In genomic region chr9:34411699-34412098, GRCm38 (mm10) we compare ENCODE assay signal across 18 mouse cellular contexts.
DNase-seq lines count a peak whose midpoint lies in the region; ATAC-seq lines count a peak whose summit lies in the region.
"Had no signal": no experiment of that assay in that cellular context is flagged by ENCODE, and none has a peak within 500 bp of the region (broad histone marks: within the 10 kb centered on the region; RNA-seq: fewer than 3 reads in every experiment).

No protein-coding gene starts in this region.

- H3K9ac ChIP-seq in embryonic facial prominence, embryonic 11.5 days (replicated peaks; ENCODE audit: low read length) = no peak overlapping the region
- H3K9ac ChIP-seq: lung, embryonic 14.5 days; neural tube, embryonic 13.5 days had no signal

- H3K27me3 ChIP-seq in embryonic facial prominence, embryonic 11.5 days (ENCODE audit: control insufficient read depth, insufficient read depth, low read length) = no peaks in the 10 kb centered on the region
- no peaks in the 10 kb centered on the region for H3K27me3 ChIP-seq in embryonic facial prominence, embryonic 10.5 days (replicated peaks; ENCODE audit: low read depth, poor library complexity, severe bottlenecking)
- H3K27me3 ChIP-seq in heart, embryonic 10.5 days (ENCODE audit: insufficient read depth, poor library complexity, severe bottlenecking) = no peaks in the 10 kb centered on the region
- H3K27me3 ChIP-seq: neural tube, embryonic 13.5 days had no signal

- no peak for ATAC-seq in embryonic facial prominence, embryonic 11.5 days (replicated peaks; ENCODE audit: insufficient number of reproducible peaks, low FRiP score, low TSS enrichment, low read depth)
- ATAC-seq: hindbrain, embryonic 16.5 days had no signal

- H3K4me2 ChIP-seq in embryonic facial prominence, embryonic 11.5 days (ENCODE audit: low read depth, low read length) = no peak overlapping the region
- H3K4me2 ChIP-seq: lung, embryonic 14.5 days; neural tube, embryonic 13.5 days had no signal

- 77% methylated on average over 4 of the region's 4 CpGs for whole genome bisulfite sequencing in embryonic facial prominence, embryonic 11.5 days
- 78% methylated on average over 4 of the region's 4 CpGs for WGBS in embryonic facial prominence, embryonic 10.5 days
- 71% methylated on average over 4 of the region's 4 CpGs for WGBS in heart, embryonic 10.5 days

- no peak overlapping the region for H3K4me3 ChIP-seq in embryonic facial prominence, embryonic 11.5 days (ENCODE audit: low read depth, low read length)
- no peak overlapping the region for H3K4me3 ChIP-seq in embryonic facial prominence, embryonic 10.5 days
- no peak overlapping the region for H3K4me3 ChIP-seq in heart, embryonic 10.5 days
- H3K4me3 ChIP-seq: neural tube, embryonic 13.5 days had no signal

- H3K27ac ChIP-seq in embryonic facial prominence, embryonic 11.5 days (replicated peaks; ENCODE audit: low read depth, low read length) = no peak overlapping the region
- H3K27ac ChIP-seq in embryonic facial prominence, embryonic 10.5 days (replicated peaks) = no peak overlapping the region
- no peak overlapping the region for H3K27ac ChIP-seq in heart, embryonic 10.5 days
- H3K27ac ChIP-seq: neural tube, embryonic 13.5 days had no signal

- H3K36me3 ChIP-seq in embryonic facial prominence, embryonic 11.5 days (replicated peaks; ENCODE audit: control insufficient read depth, insufficient read depth, low read depth, low read length) = no peaks in the 10 kb centered on the region
- no peaks in the 10 kb centered on the region for H3K36me3 ChIP-seq in embryonic facial prominence, embryonic 10.5 days (replicated peaks)
- no peaks in the 10 kb centered on the region for H3K36me3 ChIP-seq in heart, embryonic 10.5 days
- H3K36me3 ChIP-seq: neural tube, embryonic 13.5 days had no signal

- DNase-seq in embryonic facial prominence, embryonic 11.5 days (ENCODE audit: low spot score) = peak; percentile 17
- no peak for DNase-seq in embryonic facial prominence, embryonic 10.5 days (ENCODE audit: low spot score)
- DNase-seq in testis, postnatal 10 days (ENCODE audit: low spot score) = peak; percentile 18
- no peak for DNase-seq in testis, postnatal 14 days (ENCODE audit: low spot score)
- DNase-seq in left cerebral cortex, adult 8-10 months (ENCODE audit: low spot score in 2 of 2) = peak; percentile 15 to 74
- DNase-seq in gastrocnemius, postnatal 14 days = no peak
- DNase-seq in heart, embryonic 10.5 days (ENCODE audit: low spot score) = no peak
- DNase-seq in heart, postnatal 14 days = no peak
- DNase-seq: heart, adult 18-20 months; heart, postnatal 10 days; kidney, adult 2 months; kidney, postnatal 4 days; liver; lung, embryonic 14.5 days; retina, postnatal 1 day; thymus, postnatal 25 days had no signal

- intact Hi-C loops in gastrocnemius, postnatal 14 days (cut with DNase I; ENCODE audit: low total_unique reads) = no loop called here
- intact Hi-C loops in heart, postnatal 14 days (cut with DNase I) = no loop called here

- H3K4me1 ChIP-seq in embryonic facial prominence, embryonic 11.5 days (ENCODE audit: control insufficient read depth, insufficient read depth, low read length) = no peaks in the 10 kb centered on the region
- peaks cover 7% of the 10 kb centered on the region; the same call in 1 of the 2 replicates for H3K4me1 ChIP-seq in embryonic facial prominence, embryonic 10.5 days
- H3K4me1 ChIP-seq in heart, embryonic 10.5 days = no peaks in the 10 kb centered on the region
- H3K4me1 ChIP-seq: neural tube, embryonic 13.5 days had no signal

- H3K9me3 ChIP-seq in embryonic facial prominence, embryonic 11.5 days (replicated peaks; ENCODE audit: control insufficient read depth, low read length) = no peaks in the 10 kb centered on the region
- H3K9me3 ChIP-seq in embryonic facial prominence, embryonic 10.5 days = no peaks in the 10 kb centered on the region
- no peaks in the 10 kb centered on the region for H3K9me3 ChIP-seq in heart, embryonic 10.5 days
- H3K9me3 ChIP-seq: neural tube, embryonic 13.5 days had no signal

Comparison
In these comparisons a context has a peak if more than half of its experiments do, and no peak if none do; other contexts are left out.
1. DNase-seq: peak in embryonic facial prominence, embryonic 11.5 days (single experiment), testis, postnatal 10 days (single experiment) and left cerebral cortex, adult 8-10 months (2 of 2); none in embryonic facial prominence, embryonic 10.5 days (single experiment), testis, postnatal 14 days (single experiment), gastrocnemius, postnatal 14 days (single experiment), heart, embryonic 10.5 days (single experiment) and heart, postnatal 14 days (0 of 2).